Mouse (Mus musculus) midbrain, embryonic 11.5 days (tissue): ENCODE results near the gene Mylk3. TPM values are rescaled to one million over a fixed set of nuclear protein-coding genes. Genes with fewer than 3 reads are reported as not detected.

ENCODE experiments used
- ATAC-seq: fragments of 200-750 bp; cut with Nextera tagmentation; 2 replicates; pipeline ENCODE4 v1.8.0; 2017; ENCODE audit warnings: moderate TSS enrichment, moderate library complexity; ENCODE audit not compliant: low FRiP score
- DNase-seq: peaks from one replicate; pipeline ENCODE4 v3.0.0; 2015; ENCODE audit warnings: low spot score; ENCODE audit errors: missing footprints
- H3K27ac ChIP-seq: fragments of 300-500 bp; sonication (generic); 2 replicates; pipeline ENCODE4 v1.5.1; 2014; ENCODE audit warnings: low read depth, low read length
- H3K27me3 ChIP-seq: fragments of 300-500 bp; sonication (generic); 2 replicates; pipeline ENCODE4 v1.6.1; 2014; ENCODE audit warnings: mild to moderate bottlenecking, low read length, moderate library complexity, mixed read lengths; ENCODE audit not compliant: control insufficient read depth, insufficient read depth
- H3K36me3 ChIP-seq: fragments of 300-500 bp; sonication (generic); 2 replicates; pipeline ENCODE4 v1.6.1; 2014; ENCODE audit warnings: mild to moderate bottlenecking, low read length, moderate library complexity, mixed read lengths; ENCODE audit not compliant: control insufficient read depth, insufficient read depth
- H3K4me1 ChIP-seq: fragments of 300-500 bp; sonication (generic); 2 replicates; pipeline ENCODE4 v1.6.1; 2014; ENCODE audit warnings: low read length; ENCODE audit not compliant: control insufficient read depth, insufficient read depth
- H3K4me2 ChIP-seq: fragments of 300-500 bp; sonication (generic); 2 replicates; pipeline ENCODE4 v1.6.1; 2014; ENCODE audit warnings: mild to moderate bottlenecking, moderate library complexity
- H3K4me3 ChIP-seq: fragments of 300-500 bp; sonication (generic); 2 replicates; pipeline ENCODE4 v1.5.1; 2014; ENCODE audit warnings: low read depth, low read length
- H3K9ac ChIP-seq: fragments of 300-500 bp; sonication (generic); 2 replicates; pipeline ENCODE4 v1.6.1; 2014; ENCODE audit warnings: low read length
- H3K9me3 ChIP-seq: fragments of 300-500 bp; sonication (generic); 2 replicates; pipeline ENCODE4 v1.6.1; 2016; ENCODE audit warnings: low read length; ENCODE audit not compliant: control insufficient read depth
- WGBS: fragments of 180-500 bp; shearing (Covaris S2); extraction: QIAGEN DNeasy Blood & Tissue Kit; methylation state at CpG from one replicate; pipeline ENCODE4 v1.1.7; 2014; 5-methylcytosine and 5-hydroxymethylcytosine counted together
- polyA plus RNA-seq: library from polyadenylated mRNA; unstranded; fragments of >200 nt; fragmentation: Nextera tagmentation; extraction: Ambion mirVana; gene quantifications from 2 replicates; pipeline ENCODE4 v1.2.1, GENCODE M21; 2014

Mylk3 gene
- polyA plus RNA-seq, 1 experiment from 2014 or later = 2.1 TPM

GRCm38 (mm10) chr8:85395017-85395416 is 8.9 kb upstream of the Mylk3 start:
- H3K4me3 ChIP-seq = no peak overlapping the region
- H3K27ac ChIP-seq = no peak overlapping the region
- H3K27me3 ChIP-seq = no peaks in the 10 kb centered on the region
- WGBS = 74% methylated on average over 3 of the region's 3 CpGs
- H3K4me1 ChIP-seq = no peaks in the 10 kb centered on the region
- ATAC-seq = no peak
- no peaks in the 10 kb centered on the region for H3K36me3 ChIP-seq
- H3K4me2 ChIP-seq = no peak overlapping the region
- DNase-seq = no peak
- H3K9me3 ChIP-seq = no peaks in the 10 kb centered on the region
- H3K9ac ChIP-seq = no peak overlapping the region

- H3K4me3 ChIP-seq = no peak overlapping the region
- no peak for ATAC-seq
- H3K36me3 ChIP-seq = no peaks in the 10 kb centered on the region
- H3K4me2 ChIP-seq = no peak overlapping the region
- H3K27ac ChIP-seq = no peak overlapping the region
- WGBS = 94% methylated on average over 6 of the region's 6 CpGs
- no peak overlapping the region for H3K9ac ChIP-seq
- DNase-seq = no peak
- no peaks in the 10 kb centered on the region for H3K27me3 ChIP-seq
- no peaks in the 10 kb centered on the region for H3K9me3 ChIP-seq
- no peaks in the 10 kb centered on the region for H3K4me1 ChIP-seq
These were observed 7.1 kb upstream of the Mylk3 start for GRCm38 (mm10) chr8:85393199-85393598.

GRCm38 (mm10) chr8:85391438-85391837 is 5.3 kb upstream of the Mylk3 start:
- Histone ChIP-seq H3K9ac (no peak overlapping the region), H3K9me3 (no peaks in the 10 kb centered on the region), H3K27ac (no peak overlapping the region), H3K27me3 (no peaks in the 10 kb centered on the region), H3K36me3 (no peaks in the 10 kb centered on the region), H3K4me3 (no peak overlapping the region), H3K4me1 (no peaks in the 10 kb centered on the region), H3K4me2 (no peak overlapping the region)
- ATAC-seq = no peak
- 90% methylated on average over 1 of the region's 1 CpGs for WGBS
- DNase-seq = no peak

GRCm38 (mm10) chr8:85381926-85382325 is 4.2 kb downstream of the Mylk3 start:
- ATAC-seq = no peak

GRCm38 (mm10) chr8:85380824-85381209 is 5.3 kb downstream of the Mylk3 start:
- H3K4me1 ChIP-seq = no peaks in the 10 kb centered on the region
- no peaks in the 10 kb centered on the region for H3K27me3 ChIP-seq
- no peak for DNase-seq
- no peak overlapping the region for H3K9ac ChIP-seq
- H3K4me2 ChIP-seq = no peak overlapping the region
- 77% methylated on average over 8 of the region's 8 CpGs for WGBS
- no peak for ATAC-seq
- H3K36me3 ChIP-seq = no peaks in the 10 kb centered on the region
- H3K27ac ChIP-seq = no peak overlapping the region
- H3K4me3 ChIP-seq = no peak overlapping the region
- no peaks in the 10 kb centered on the region for H3K9me3 ChIP-seq

More at GRCm38 (mm10) chr8:85381926-85382325, 4.2 kb downstream of the Mylk3 start:
- H3K27me3 ChIP-seq = no peaks in the 10 kb centered on the region
- no peak overlapping the region for H3K27ac ChIP-seq
- H3K9me3 ChIP-seq = no peaks in the 10 kb centered on the region
- no peak overlapping the region for H3K4me2 ChIP-seq
- H3K4me3 ChIP-seq = no peak overlapping the region
- DNase-seq = no peak
- H3K9ac ChIP-seq = no peak overlapping the region
- WGBS = 89% methylated on average over 4 of the region's 4 CpGs
- no peaks in the 10 kb centered on the region for H3K36me3 ChIP-seq
- H3K4me1 ChIP-seq = no peaks in the 10 kb centered on the region

GRCm38 (mm10) chr8:85380123-85380823 is 5.9 kb downstream of the Mylk3 start:
- 83% methylated on average over 10 of the region's 10 CpGs for WGBS
- Histone ChIP-seq H3K36me3 (no peaks in the 10 kb centered on the region), H3K4me2 (no peak overlapping the region), H3K4me3 (no peak overlapping the region), H3K27ac (no peak overlapping the region), H3K27me3 (no peaks in the 10 kb centered on the region), H3K9me3 (no peaks in the 10 kb centered on the region), H3K9ac (no peak overlapping the region), H3K4me1 (no peaks in the 10 kb centered on the region)
- ATAC-seq (no peak), DNase-seq (no peak)

- no peak overlapping the region for H3K27ac ChIP-seq
- WGBS = 41% methylated on average over 2 of the region's 2 CpGs
- no peak for DNase-seq
These were observed 6.9 kb downstream of the Mylk3 start for GRCm38 (mm10) chr8:85379142-85379781.

GRCm38 (mm10) chr8:85376516-85376915 is 9.6 kb downstream of the Mylk3 start:
- Histone ChIP-seq H3K9ac (no peak overlapping the region), H3K27ac (no peak overlapping the region), H3K27me3 (no peaks in the 10 kb centered on the region), H3K9me3 (no peaks in the 10 kb centered on the region), H3K4me3 (no peak overlapping the region), H3K4me2 (no peak overlapping the region), H3K4me1 (no peaks in the 10 kb centered on the region), H3K36me3 (no peaks in the 10 kb centered on the region)
- ATAC-seq (no peak), DNase-seq (no peak)
- 67% methylated on average over 3 of the region's 3 CpGs for WGBS

More at GRCm38 (mm10) chr8:85379142-85379781, 6.9 kb downstream of the Mylk3 start:
- no peaks in the 10 kb centered on the region for H3K4me1 ChIP-seq
- no peak overlapping the region for H3K9ac ChIP-seq
- no peak overlapping the region for H3K4me3 ChIP-seq
- H3K36me3 ChIP-seq = no peaks in the 10 kb centered on the region
- H3K4me2 ChIP-seq = no peak overlapping the region
- no peaks in the 10 kb centered on the region for H3K27me3 ChIP-seq
- H3K9me3 ChIP-seq = no peaks in the 10 kb centered on the region
- ATAC-seq = no peak

- 78% methylated on average over 4 of the region's 4 CpGs for WGBS
- H3K9me3 ChIP-seq = no peaks in the 10 kb centered on the region
- H3K9ac ChIP-seq = no peak overlapping the region
- DNase-seq = no peak
- H3K4me2 ChIP-seq = no peak overlapping the region
- no peak overlapping the region for H3K27ac ChIP-seq
- H3K4me1 ChIP-seq = no peaks in the 10 kb centered on the region
- ATAC-seq = no peak
- H3K27me3 ChIP-seq = no peaks in the 10 kb centered on the region
- H3K4me3 ChIP-seq = no peak overlapping the region
- no peaks in the 10 kb centered on the region for H3K36me3 ChIP-seq
These were observed 11.9 kb downstream of the Mylk3 start for GRCm38 (mm10) chr8:85374286-85374685.
